Mouse (Mus musculus) brain, embryonic 14.5 days (tissue): Measurements from ENCODE around the gene Fhad1. TPM values are rescaled to one million over a fixed set of nuclear protein-coding genes. Genes with fewer than 3 reads are reported as not detected.

Experiments
- DNase-seq: peaks from one replicate; pipeline ENCODE4 v3.0.0-alpha.2; 2011; ENCODE audit warnings: low read depth
- CTCF ChIP-seq: fragments of 200-500 bp; IDR thresholded peaks from 2 replicates; pipeline ENCODE4 v1.5.1; 2012; ENCODE audit warnings: inconsistent platforms, mild to moderate bottlenecking, moderate library complexity, borderline replicate concordance; ENCODE audit not compliant: insufficient read depth, insufficient read length; ENCODE audit errors: extremely low read depth
- POLR2A ChIP-seq: fragments of 200-500 bp; IDR thresholded peaks from 2 replicates; pipeline ENCODE4 v1.6.1; 2012; ENCODE audit warnings: mild to moderate bottlenecking, inconsistent platforms, borderline replicate concordance; ENCODE audit not compliant: poor library complexity, insufficient read depth, insufficient read length, severe bottlenecking; ENCODE audit errors: extremely low read depth
- polyA plus RNA-seq: library from polyadenylated mRNA; depleted of rRNA; stranded (reverse); fragments of >200 nt; gene quantifications from 2 replicates; pipeline ENCODE4 v1.2.3, GENCODE M21; 2012

Fhad1 gene
- polyA plus RNA-seq, 1 experiment: 3.1 TPM

- no peak for DNase-seq
- TF ChIP-seq POLR2A (no peak), CTCF (no peak)
These were observed 21.4 kb downstream of the Fhad1 start for GRCm38 (mm10) chr4:141993347-141994061.

GRCm38 (mm10) chr4:141992530-141993204 lies 22.2 kb downstream of the Fhad1 start:
- TF ChIP-seq CTCF: no peak
- TF ChIP-seq POLR2A: no peak
- no peak for DNase-seq

DNA sequence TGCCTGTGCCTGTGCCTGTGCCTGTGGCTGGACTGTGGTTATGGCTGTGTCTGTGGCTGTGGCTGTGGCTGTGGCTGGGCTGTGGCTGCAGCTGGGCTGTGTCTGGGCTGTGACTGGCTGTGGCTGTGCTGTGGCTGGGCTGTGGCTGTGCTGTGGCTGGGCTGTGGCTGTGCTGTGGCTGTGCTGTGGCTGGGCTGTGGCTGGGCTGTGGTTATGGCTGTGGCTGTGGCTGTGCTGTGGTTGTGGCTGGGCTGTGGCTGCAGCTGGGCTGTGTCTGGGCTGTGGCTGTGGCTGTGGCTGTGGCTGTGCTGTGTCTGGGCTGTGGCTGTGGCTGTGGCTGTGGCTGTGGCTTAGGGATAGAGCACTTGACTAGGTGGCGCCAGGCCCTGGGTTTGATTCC lies 26.7 kb downstream of the Fhad1 start:
- no peak for DNase-seq
- TF ChIP-seq POLR2A (no peak), CTCF (no peak)

DNA sequence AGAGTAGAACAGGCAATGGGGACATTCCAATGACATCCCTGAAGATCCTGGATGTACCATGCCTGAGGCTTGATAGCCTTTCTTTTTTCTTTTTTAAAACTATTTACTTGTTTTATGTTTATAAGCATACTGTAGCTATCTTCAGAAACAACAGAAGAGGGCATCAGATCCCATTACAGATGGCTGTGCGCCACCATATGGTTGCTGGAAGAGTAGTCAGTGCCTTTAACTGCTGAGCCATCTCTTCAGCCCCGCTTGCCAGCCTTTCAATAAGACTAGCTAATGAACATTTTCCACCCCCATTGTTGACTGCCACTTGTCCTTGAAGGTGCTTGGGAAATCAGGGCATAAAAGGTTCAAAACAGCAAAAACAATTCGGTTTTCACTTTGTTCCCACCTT lies 31.2 kb downstream of the Fhad1 start:
- TF ChIP-seq CTCF (no peak), POLR2A (no peak)
- peak; percentile 66 for DNase-seq

DNA sequence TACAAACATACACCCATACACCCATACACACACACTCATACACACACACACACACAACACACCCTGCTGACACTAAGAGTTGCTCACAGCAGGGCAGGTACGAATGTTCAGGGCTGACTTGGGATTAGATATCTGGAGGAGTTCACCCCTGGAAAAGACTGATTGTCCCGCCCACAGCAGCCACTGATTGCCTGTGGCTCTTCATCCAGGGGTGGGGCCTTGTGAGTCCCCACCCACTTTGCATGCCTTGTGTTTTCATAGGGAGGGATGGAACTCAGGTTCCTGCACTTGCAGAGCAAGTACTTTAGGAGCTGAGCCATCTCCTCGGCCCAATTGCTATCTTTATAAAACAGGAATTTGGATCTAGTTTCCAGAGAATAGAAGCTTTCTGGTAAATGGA lies 33.4 kb downstream of the Fhad1 start:
- no peak for DNase-seq
- TF ChIP-seq CTCF (no peak), POLR2A (no peak)

- no peak for TF ChIP-seq POLR2A
- TF ChIP-seq CTCF: no peak
- DNase-seq: no peak
These were observed 36.3 kb downstream of the Fhad1 start for GRCm38 (mm10) chr4:141978582-141978981.

DNA sequence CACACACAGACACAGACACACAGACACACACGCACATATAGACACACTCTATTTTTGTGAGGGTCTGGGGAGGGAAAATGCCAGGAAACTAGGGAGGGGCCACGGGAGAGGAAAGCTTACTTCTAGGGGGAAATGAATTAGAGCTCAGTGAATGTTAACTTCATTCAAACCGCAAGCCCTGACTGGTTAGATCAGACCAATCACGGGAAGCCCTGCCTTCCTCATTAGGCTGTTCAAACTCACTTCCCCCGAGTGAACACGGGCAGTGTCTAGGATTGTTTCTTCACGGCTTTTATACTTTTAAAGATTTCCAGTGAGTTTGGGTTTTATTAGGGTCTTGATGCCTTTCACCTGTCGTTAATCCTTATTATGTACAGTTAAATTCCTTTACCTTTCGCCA lies 37.5 kb downstream of the Fhad1 start:
- no peak for TF ChIP-seq POLR2A
- TF ChIP-seq CTCF: no peak
- DNase-seq: no peak

DNA sequence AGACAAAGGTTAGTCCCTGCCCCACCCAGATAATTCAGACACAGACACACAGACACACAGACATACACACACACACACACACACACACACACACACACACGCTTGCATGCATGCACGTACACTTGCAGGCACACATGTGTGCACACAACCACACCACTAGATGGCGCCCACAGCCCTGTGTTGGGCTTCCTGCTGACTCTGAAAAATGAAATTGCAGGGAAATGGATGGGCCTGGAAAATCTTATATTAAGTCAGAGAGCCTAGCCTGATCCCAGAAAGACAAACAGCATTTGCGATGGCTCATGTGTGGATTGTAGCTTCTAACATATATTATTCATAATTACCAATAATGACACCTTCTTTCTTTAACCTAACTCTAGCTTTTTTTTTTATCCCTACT lies 38.7 kb downstream of the Fhad1 start:
- peak; percentile 73 for DNase-seq
- TF ChIP-seq POLR2A (no peak), CTCF (peak; percentile 77)

GRCm38 (mm10) chr4:141964575-141964974 lies 50.3 kb downstream of the Fhad1 start:
- TF ChIP-seq CTCF: no peak
- no peak for TF ChIP-seq POLR2A
- DNase-seq: peak; percentile 67

DNA sequence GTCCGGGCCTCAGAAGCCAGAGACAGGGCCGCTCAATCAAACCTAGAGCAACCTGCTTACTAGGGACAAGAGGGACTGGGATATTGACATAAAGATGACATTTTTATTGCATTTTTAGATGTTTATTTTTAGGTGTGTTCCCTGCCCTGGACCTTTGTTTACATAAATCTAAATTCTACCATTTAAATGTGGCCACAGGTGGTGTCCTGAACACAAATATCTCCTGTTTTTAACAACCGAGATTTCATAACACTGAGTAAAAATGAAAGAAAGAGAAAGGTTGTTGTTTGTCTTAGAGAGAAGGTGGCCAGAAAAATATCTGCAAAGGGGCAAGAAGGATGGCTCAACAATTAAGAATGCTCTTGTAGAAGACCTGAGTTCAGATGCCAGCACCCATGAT lies 51.0 kb downstream of the Fhad1 start:
- TF ChIP-seq POLR2A (no peak), CTCF (no peak)
- no peak for DNase-seq

GRCm38 (mm10) chr4:141962811-141963685 lies 51.8 kb downstream of the Fhad1 start:
- DNase-seq: peak; percentile 37
- TF ChIP-seq POLR2A (no peak), CTCF (peak; percentile 74)
